Mouse (Mus musculus) embryo, embryonic 11 days (tissue): ENCODE measurements around the gene A430078G23Rik.
A peak's percentile ranks its signal among the peaks of the same experiment; 100 is the strongest.

Experiments
- DNase-seq: peaks from one replicate; pipeline ENCODE4 v3.0.0-alpha.2; 2015

Gene A430078G23Rik

GRCm38 (mm10) chr8:3414639-3415190 is 61.5 kb downstream of the A430078G23Rik start:
- DNase-seq, result no peak

DNA sequence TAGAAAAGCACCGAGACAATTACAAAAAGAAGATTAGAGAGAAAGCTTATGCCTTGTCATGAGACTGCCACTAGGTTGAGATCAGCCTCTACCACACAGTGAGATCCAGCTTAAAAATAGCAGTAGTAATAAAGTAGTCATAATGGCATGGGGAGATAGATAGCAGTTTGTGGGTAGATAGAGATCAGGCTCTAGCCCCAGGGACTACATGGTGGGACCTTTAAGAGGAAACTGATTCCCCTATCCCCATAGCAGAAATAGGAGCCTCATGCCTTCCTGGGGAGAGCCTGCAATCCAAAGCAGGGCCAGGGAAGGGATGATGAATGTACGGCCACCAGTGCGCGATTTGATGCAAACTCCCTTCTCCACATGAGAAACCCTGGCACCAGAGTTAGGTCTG is 62.0 kb downstream of the A430078G23Rik start:
- no peak for DNase-seq

- no peak for DNase-seq
These were observed 62.4 kb downstream of the A430078G23Rik start for GRCm38 (mm10) chr8:3415661-3416060.

DNA sequence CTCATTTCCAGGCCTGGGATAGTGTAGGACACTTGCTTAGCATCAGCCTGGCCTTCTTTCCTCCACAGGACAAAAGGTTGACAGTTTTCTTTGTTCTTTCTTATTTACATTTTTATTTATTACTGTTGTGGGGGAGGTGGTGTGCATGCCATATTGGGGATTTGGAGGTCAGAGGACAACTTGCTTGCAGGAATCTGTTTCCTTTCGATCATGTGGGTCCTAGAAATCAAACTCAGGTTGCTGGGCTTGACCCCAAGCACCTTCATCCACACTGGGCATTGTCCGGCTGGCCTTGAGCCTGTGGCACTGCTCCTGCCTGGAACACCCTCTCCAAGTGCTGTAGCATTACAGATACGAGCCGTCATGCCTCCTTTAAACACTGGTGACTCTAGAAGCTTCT is 63.6 kb downstream of the A430078G23Rik start:
- DNase-seq, result peak; percentile 21

- DNase-seq, result peak; percentile 74
These were observed 64.2 kb downstream of the A430078G23Rik start for GRCm38 (mm10) chr8:3417455-3417854.

DNA sequence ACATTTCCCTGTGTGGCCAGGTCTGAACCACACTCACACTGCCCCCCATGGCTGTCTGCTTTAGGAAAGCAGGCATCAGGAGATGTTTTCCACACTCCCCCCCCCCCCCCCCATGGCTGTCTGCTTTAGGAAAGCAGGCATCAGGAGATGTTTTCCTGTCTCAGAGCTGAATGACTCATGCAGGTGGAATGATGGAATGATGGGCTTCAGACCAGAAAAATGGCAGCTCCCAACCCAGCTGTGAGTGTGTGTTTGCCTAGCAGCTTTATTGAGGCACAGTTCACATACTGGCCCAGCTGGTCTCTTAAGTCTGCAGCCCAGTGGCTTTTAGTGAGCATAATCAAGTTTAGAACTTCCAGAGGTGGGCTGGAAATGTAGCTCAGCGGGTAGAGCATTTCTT is 64.9 kb downstream of the A430078G23Rik start:
- DNase-seq, result peak; percentile 23

- peak; percentile 16 for DNase-seq
These were observed 67.0 kb downstream of the A430078G23Rik start for GRCm38 (mm10) chr8:3420105-3420706.

GRCm38 (mm10) chr8:3421507-3421906 is 68.3 kb downstream of the A430078G23Rik start:
- DNase-seq, result no peak

GRCm38 (mm10) chr8:3425217-3425616 is 72.0 kb downstream of the A430078G23Rik start:
- DNase-seq, result no peak

DNA sequence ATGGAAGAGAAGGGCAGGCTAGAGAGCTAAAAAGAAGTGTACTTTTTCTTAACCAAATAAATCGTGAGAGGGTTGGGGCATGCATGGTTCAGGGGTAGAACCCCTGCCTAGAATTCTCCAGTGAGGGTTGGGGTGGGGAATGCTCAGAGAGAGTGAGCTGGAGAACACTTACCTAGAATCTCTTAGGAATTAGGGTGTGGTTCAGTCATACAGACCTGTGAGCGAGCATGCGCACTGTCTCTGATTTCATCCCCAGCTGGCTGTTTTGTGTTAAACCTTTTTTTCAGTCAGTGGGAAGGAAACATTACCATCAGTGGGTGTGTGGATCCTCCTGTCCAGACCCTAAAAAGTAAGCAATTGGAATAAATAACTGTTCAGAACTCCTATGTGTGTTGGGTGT is 73.0 kb downstream of the A430078G23Rik start:
- no peak for DNase-seq

DNA sequence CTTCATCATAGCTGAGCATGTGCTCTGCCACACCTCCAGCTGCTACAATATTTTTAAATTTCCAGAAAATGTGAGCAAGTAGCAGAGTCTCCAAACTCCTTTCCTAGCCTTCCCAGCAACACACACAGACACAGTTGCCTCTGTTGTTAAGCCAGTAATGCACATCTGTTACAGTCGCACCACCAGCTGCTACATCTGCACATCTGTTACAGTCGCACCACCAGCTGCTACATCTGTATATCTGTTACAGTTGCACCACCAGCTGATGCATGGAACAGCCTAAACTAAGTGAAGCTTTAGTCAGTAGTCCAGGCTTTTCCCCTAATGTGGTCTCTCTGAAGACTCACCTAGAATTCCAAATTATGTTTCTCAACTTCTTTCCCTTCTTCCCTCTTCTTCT is 75.2 kb downstream of the A430078G23Rik start:
- no peak for DNase-seq

DNA sequence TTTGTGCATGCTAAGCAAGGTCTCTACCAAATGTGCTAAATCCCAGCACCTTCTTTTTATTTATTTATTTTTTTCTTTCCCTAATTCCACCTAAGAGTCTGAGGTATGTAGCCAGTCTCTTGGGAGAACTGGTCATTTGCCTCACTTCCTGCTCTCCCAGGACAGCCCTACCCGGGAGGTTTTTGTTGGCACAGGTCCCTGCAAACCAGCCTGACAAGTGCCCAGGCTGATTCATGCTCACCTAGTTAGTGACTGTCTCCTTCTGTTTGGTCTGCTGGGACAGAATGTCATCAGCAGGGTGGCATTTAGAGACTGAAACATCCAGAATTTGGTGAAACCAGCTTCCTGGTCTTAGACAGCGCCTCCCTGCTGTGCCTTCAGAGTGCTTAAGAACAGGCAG is 76.8 kb downstream of the A430078G23Rik start:
- DNase-seq, result no peak

DNA sequence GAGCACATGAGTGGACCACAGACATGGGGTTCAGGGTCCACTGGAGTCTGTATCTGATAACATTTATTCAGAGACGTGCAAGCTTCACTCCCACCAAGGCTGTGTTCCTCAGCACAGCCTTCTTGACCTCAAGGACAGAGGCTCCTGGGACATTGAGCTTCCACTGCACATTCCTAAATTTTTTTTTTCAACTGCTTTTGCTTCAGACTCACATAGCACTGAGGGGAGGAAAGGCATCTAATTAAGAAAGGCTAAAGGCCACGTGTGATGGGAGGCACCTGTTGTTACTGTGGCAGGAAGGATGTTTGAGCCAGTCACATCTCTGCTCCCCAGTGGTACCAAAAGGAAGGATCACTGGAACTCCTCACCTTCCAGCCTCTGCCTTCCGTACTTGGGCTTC is 77.9 kb downstream of the A430078G23Rik start:
- DNase-seq, result no peak

- DNase-seq, result no peak
These were observed 83.3 kb downstream of the A430078G23Rik start for GRCm38 (mm10) chr8:3436492-3436891.

DNA sequence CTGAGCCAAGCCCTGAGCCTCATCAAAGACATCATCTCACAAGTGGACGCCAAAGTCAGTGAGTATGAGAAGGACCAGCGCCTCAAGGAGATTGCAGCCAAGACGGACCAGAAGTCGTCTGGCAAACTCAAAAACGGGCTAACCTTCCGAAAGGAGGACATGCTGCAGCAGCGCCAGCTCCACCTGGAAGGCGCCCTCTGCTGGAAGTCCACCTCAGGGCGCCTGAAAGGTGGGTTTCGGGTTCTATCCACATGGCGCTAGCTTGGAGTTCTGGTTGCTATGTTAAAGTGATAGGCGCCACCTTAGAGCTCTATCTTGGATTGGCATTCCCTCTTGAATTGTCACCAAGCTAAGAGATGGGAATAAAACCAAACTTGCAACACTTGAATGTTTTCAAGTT is 86.3 kb downstream of the A430078G23Rik start:
- peak; percentile 26 for DNase-seq
